In genomic region chr7:122329588-122329987, GRCm38 (mm10) we compare ENCODE assay signal across 13 mouse cellular contexts. TPM values are rescaled to one million over a fixed set of nuclear protein-coding genes. Genes with fewer than 3 reads are reported as not detected.
DNase-seq lines count a peak whose midpoint lies in the region; ATAC-seq lines count a peak whose summit lies in the region.
"Had no signal": no experiment of that assay in that cellular context is flagged by ENCODE, and none has a peak within 500 bp of the region (broad histone marks: within the 10 kb centered on the region; RNA-seq: fewer than 3 reads in every experiment).

No protein-coding gene starts in this region.

- no peak overlapping the region for H3K4me3 ChIP-seq in heart, embryonic 11.5 days (ENCODE audit: low read depth, low read length)
- H3K4me3 ChIP-seq: forebrain, embryonic 13.5 days; kidney, embryonic 15.5 days had no signal

- H3K27me3 ChIP-seq in heart, embryonic 11.5 days (ENCODE audit: control insufficient read depth, insufficient read depth, low read length) = no peaks in the 10 kb centered on the region
- H3K27me3 ChIP-seq: forebrain, embryonic 13.5 days; kidney, embryonic 15.5 days had no signal

- peak; percentile 22 for DNase-seq in adrenal gland, adult 2 months
- DNase-seq in adrenal gland, postnatal 14 days = no peak
- peak; percentile 55 for DNase-seq in right cerebral cortex, adult 18-20 months
- no peak for DNase-seq in right cerebral cortex, postnatal 36 days (ENCODE audit: low spot score in 2 of 2)
- DNase-seq in gastrocnemius, postnatal 4 days (ENCODE audit: low spot score in 2 of 2) = no peak
- DNase-seq in frontal cortex, postnatal 14 days (ENCODE audit: low spot score in 2 of 2) = no peak
- DNase-seq: gastrocnemius, postnatal 25 days; lung, postnatal 4 days had no signal

- H3K4me2 ChIP-seq in heart, embryonic 11.5 days = no peak overlapping the region
- H3K4me2 ChIP-seq: forebrain, embryonic 13.5 days; kidney, embryonic 15.5 days had no signal

- H3K27ac ChIP-seq in heart, embryonic 11.5 days (ENCODE audit: low read depth, low read length) = no peak overlapping the region
- H3K27ac ChIP-seq: forebrain, embryonic 13.5 days; kidney, embryonic 15.5 days; liver, embryonic 14.5 days had no signal

- H3K9ac ChIP-seq in heart, embryonic 11.5 days (ENCODE audit: low read depth, low read length) = no peak overlapping the region
- H3K9ac ChIP-seq: forebrain, embryonic 13.5 days; kidney, embryonic 15.5 days; liver, embryonic 14.5 days had no signal

- H3K4me1 ChIP-seq in heart, embryonic 11.5 days (ENCODE audit: control insufficient read depth, insufficient read depth, low read length) = no peaks in the 10 kb centered on the region
- H3K4me1 ChIP-seq: forebrain, embryonic 13.5 days; kidney, embryonic 15.5 days had no signal

- 72% methylated on average over 4 of the region's 4 CpGs for WGBS in heart, embryonic 11.5 days (ENCODE audit: insufficient replicate concordance)

- no peaks in the 10 kb centered on the region for H3K9me3 ChIP-seq in heart, embryonic 11.5 days (replicated peaks; ENCODE audit: control insufficient read depth, low read length)
- H3K9me3 ChIP-seq: forebrain, embryonic 13.5 days; kidney, embryonic 15.5 days had no signal

- ATAC-seq in granulocyte monocyte progenitor cell, adult 5-6 weeks (replicated peaks; ENCODE audit: poor library complexity, severe bottlenecking) = peak; percentile 78
- no peak for ATAC-seq in heart, embryonic 11.5 days (replicated peaks; ENCODE audit: insufficient number of reproducible peaks, low FRiP score, low TSS enrichment)
- ATAC-seq: forebrain, embryonic 13.5 days had no signal

- no peaks in the 10 kb centered on the region for H3K36me3 ChIP-seq in heart, embryonic 11.5 days (ENCODE audit: control insufficient read depth, insufficient read depth, low read length)
- H3K36me3 ChIP-seq: kidney, embryonic 15.5 days had no signal

RNA-seq across cellular contexts. Expression of gene Prkcb, which starts 41.0 kb away (rescaled TPM):
- total RNA-seq in adrenal gland, adult 2 months (2021) = 10 to 100 TPM; 13.2 to 21.3 TPM
- polyA plus RNA-seq in adrenal gland, adult 2 months (2012; rRNA removed) = 5.0 and 5.1 TPM in 2 replicates
- total RNA-seq in adrenal gland, postnatal 14 days (2021) = 7.5 and 24.1 TPM in 2 replicates
- total RNA-seq in granulocyte monocyte progenitor cell, adult 5-6 weeks (2014; fragmentation: Nextera tagmentation) = 22.6 and 25.8 TPM in 2 replicates
- 21.4 and 27.1 TPM in 2 replicates for total RNA-seq in granulocyte monocyte progenitor cell, adult 5-6 weeks (2017)
- total RNA-seq in gastrocnemius, postnatal 4 days (2021) = 1 to 10 TPM; 4.4 to 5.8 TPM
- polyA plus RNA-seq in heart, embryonic 11.5 days (2014; fragmentation: Nextera tagmentation; extraction: Ambion mirVana) = 11.7 and 13.3 TPM in 2 replicates

Comparison
In these comparisons a context has a peak if more than half of its experiments do, and no peak if none do; other contexts are left out.
1. DNase-seq: peak in adrenal gland, adult 2 months (single experiment) and right cerebral cortex, adult 18-20 months (single experiment); none in adrenal gland, postnatal 14 days (single experiment), right cerebral cortex, postnatal 36 days (0 of 2), gastrocnemius, postnatal 4 days (0 of 2) and frontal cortex, postnatal 14 days (0 of 2).